Mouse (Mus musculus) MEL (cell line): ENCODE data around the gene Olfr323. TPM values are rescaled to one million over a fixed set of nuclear protein-coding genes. Genes with fewer than 3 reads are reported as not detected.

ENCODE experiments used
- DNase-seq: peaks from one replicate; pipeline ENCODE4 v3.0.0; 2011; ENCODE audit warnings: low read depth, low spot score
- H3K27ac ChIP-seq: 2 replicates; pipeline ENCODE4 v1.5.1; 2012; ENCODE audit warnings: low read depth, mild to moderate bottlenecking, control low read depth, low read length, moderate library complexity; ENCODE audit not compliant: control insufficient read depth
- H3K27me3 ChIP-seq, 2 experiments: fragments of 150-350 bp in 1 of 2; sonication (generic) in 1 of 2; 2 replicates each; pipeline ENCODE4 v1.6.1; 2012; ENCODE audit warnings: low read length in 2 of 2, mild to moderate bottlenecking in 2 of 2, improper control_type of control experiment in 1 of 2, moderate library complexity in 1 of 2; ENCODE audit not compliant: insufficient read depth in 2 of 2, control insufficient read depth in 1 of 2
- H3K36me3 ChIP-seq, 2 experiments: 2 replicates each; pipeline ENCODE4 v1.6.1; 2012 to 2014; ENCODE audit warnings: low read length in 2 of 2, improper control_type of control experiment in 1 of 2, inconsistent platforms in 1 of 2, mild to moderate bottlenecking in 1 of 2; ENCODE audit not compliant: insufficient read depth in 2 of 2, control insufficient read depth in 1 of 2
- H3K4me1 ChIP-seq, 2 experiments: fragments of 150-350 bp in 1 of 2; sonication (generic) in 1 of 2; 2 replicates each; pipeline ENCODE4 v1.6.1; 2012; ENCODE audit warnings: low read length in 2 of 2, improper control_type of control experiment in 1 of 2, mild to moderate bottlenecking in 1 of 2; ENCODE audit not compliant: insufficient read depth in 2 of 2, control insufficient read depth in 1 of 2
- H3K4me3 ChIP-seq, 2 experiments: fragments of 150-350 bp in 1 of 2; sonication (generic) in 1 of 2; 2 replicates each; pipeline ENCODE4 v1.5.1; 2012; ENCODE audit warnings: low read depth in 2 of 2, low read length in 2 of 2, mild to moderate bottlenecking in 2 of 2, moderate library complexity in 2 of 2, control low read depth in 1 of 2, improper control_type of control experiment in 1 of 2; ENCODE audit not compliant: control insufficient read depth in 1 of 2, insufficient read depth in 1 of 2
- H3K79me2 ChIP-seq: 2 replicates; pipeline ENCODE4 v1.6.1; 2012; ENCODE audit warnings: mild to moderate bottlenecking, low read length, moderate library complexity; ENCODE audit not compliant: control insufficient read depth, poor library complexity, insufficient read depth
- H3K9ac ChIP-seq: 2 replicates; pipeline ENCODE4 v1.6.1; 2012; ENCODE audit warnings: low read depth, mild to moderate bottlenecking, control low read depth, low read length, moderate library complexity; ENCODE audit not compliant: control insufficient read depth, poor library complexity, severe bottlenecking
- H3K9me3 ChIP-seq: fragments of 150-350 bp; sonication (generic); replicated peaks from 2 replicates; pipeline ENCODE4 v1.6.1; 2012; ENCODE audit warnings: mild to moderate bottlenecking, low read length, improper control_type of control experiment, moderate library complexity; ENCODE audit not compliant: insufficient read depth
- CHD1 ChIP-seq: IDR thresholded peaks from 2 replicates; pipeline ENCODE4 v1.6.1; 2012; ENCODE audit warnings: low read depth, mild to moderate bottlenecking, inconsistent platforms, low read length, improper control_type of control experiment
- CHD2 ChIP-seq: IDR thresholded peaks from 2 replicates; pipeline ENCODE4 v1.6.1; 2011; ENCODE audit warnings: low read length, improper control_type of control experiment
- CTCF ChIP-seq, 3 experiments: IDR thresholded peaks in 2 of 3; conservative IDR thresholded peaks in 1 of 3; 2 replicates each; pipeline ENCODE4 v1.5.1; 2011 to 2012; ENCODE audit warnings: low read length in 3 of 3, low read depth in 2 of 3, mild to moderate bottlenecking in 2 of 3, improper control_type of control experiment in 1 of 3, inconsistent platforms in 1 of 3, mixed read lengths in 1 of 3, moderate library complexity in 1 of 3; ENCODE audit not compliant: control insufficient read depth in 1 of 3, insufficient read depth in 1 of 3, poor library complexity in 1 of 3, severe bottlenecking in 1 of 3
- E2F4 ChIP-seq: IDR thresholded peaks from 2 replicates; pipeline ENCODE4 v1.6.1; 2011; ENCODE audit warnings: low read depth, low read length, improper control_type of control experiment, borderline replicate concordance
- ELF1 ChIP-seq: IDR thresholded peaks from 2 replicates; pipeline ENCODE4 v1.6.1; 2014; ENCODE audit warnings: low read depth, mild to moderate bottlenecking, inconsistent platforms, low read length, improper control_type of control experiment, moderate library complexity
- GATA1 ChIP-seq: IDR thresholded peaks from 2 replicates; pipeline ENCODE4 v1.6.1; 2011; ENCODE audit warnings: low read depth, low read length, improper control_type of control experiment
- JUND ChIP-seq: IDR thresholded peaks from 2 replicates; pipeline ENCODE4 v1.6.1; 2011; ENCODE audit warnings: low read depth, mild to moderate bottlenecking, improper control_type of control experiment, low read length
- KAT2A ChIP-seq: conservative IDR thresholded peaks from 2 replicates; pipeline ENCODE4 v1.6.1; 2012; ENCODE audit warnings: low read depth, low read length, improper control_type of control experiment, inconsistent platforms
- MXI1 ChIP-seq: IDR thresholded peaks from 2 replicates; pipeline ENCODE4 v1.6.1; 2011; ENCODE audit warnings: mild to moderate bottlenecking, low read depth, low read length, improper control_type of control experiment
- NELFE ChIP-seq: IDR thresholded peaks from 2 replicates; pipeline ENCODE4 v1.6.1; 2011; ENCODE audit warnings: low read depth, low read length, improper control_type of control experiment
- POLR2AphosphoS5 ChIP-seq: IDR thresholded peaks from 2 replicates; pipeline ENCODE4 v1.6.1; 2012; ENCODE audit warnings: low read depth, borderline replicate concordance, mild to moderate bottlenecking, inconsistent platforms, low read length, moderate library complexity, mixed read lengths
- RAD21 ChIP-seq: IDR thresholded peaks from 2 replicates; pipeline ENCODE4 v1.6.1; 2011; ENCODE audit warnings: mild to moderate bottlenecking, low read depth, low read length, improper control_type of control experiment
- SMC3 ChIP-seq: IDR thresholded peaks from 2 replicates; pipeline ENCODE4 v1.6.1; 2011; ENCODE audit warnings: low read depth, low read length, improper control_type of control experiment
- TBP ChIP-seq: IDR thresholded peaks from 2 replicates; pipeline ENCODE4 v1.8.0; 2011; ENCODE audit warnings: low read depth, low read length, improper control_type of control experiment
- TCF12 ChIP-seq: IDR thresholded peaks from 2 replicates; pipeline ENCODE4 v1.6.1; 2014; ENCODE audit warnings: low read depth, mild to moderate bottlenecking, inconsistent platforms, low read length, improper control_type of control experiment, moderate library complexity
- USF1 ChIP-seq: IDR thresholded peaks from 2 replicates; pipeline ENCODE4 v1.6.1; 2014; ENCODE audit warnings: low read depth, mild to moderate bottlenecking, inconsistent platforms, low read length, improper control_type of control experiment, moderate library complexity
- ZNF384 ChIP-seq: IDR thresholded peaks from 2 replicates; pipeline ENCODE4 v1.6.1; 2012; ENCODE audit warnings: low read depth, mild to moderate bottlenecking, inconsistent platforms, low read length, improper control_type of control experiment
- polyA plus RNA-seq, 2 experiments: library from polyadenylated mRNA; stranded (reverse) in 1 of 2; unstranded in 1 of 2; fragments of >175 nt in 1 of 2; fragments of >200 nt in 1 of 2; gene quantifications; 2 replicates each; pipeline versions ENCODE4 v1.2.1 to v1.2.4; 2012; ENCODE audit warnings: low replicate concordance in 2 of 2, low read depth in 1 of 2; ENCODE audit not compliant: insufficient read length in 2 of 2, insufficient read depth in 1 of 2, missing spikeins in 1 of 2
- total RNA-seq: library from RNA; depleted of rRNA; stranded (reverse); fragments of 300-350 nt; gene quantifications from 2 replicates; pipeline ENCODE4 v1.2.3, GENCODE M21; 2012

The Olfr323 gene
- total and polyA plus RNA-seq, 3 experiments, result not detected

DNA sequence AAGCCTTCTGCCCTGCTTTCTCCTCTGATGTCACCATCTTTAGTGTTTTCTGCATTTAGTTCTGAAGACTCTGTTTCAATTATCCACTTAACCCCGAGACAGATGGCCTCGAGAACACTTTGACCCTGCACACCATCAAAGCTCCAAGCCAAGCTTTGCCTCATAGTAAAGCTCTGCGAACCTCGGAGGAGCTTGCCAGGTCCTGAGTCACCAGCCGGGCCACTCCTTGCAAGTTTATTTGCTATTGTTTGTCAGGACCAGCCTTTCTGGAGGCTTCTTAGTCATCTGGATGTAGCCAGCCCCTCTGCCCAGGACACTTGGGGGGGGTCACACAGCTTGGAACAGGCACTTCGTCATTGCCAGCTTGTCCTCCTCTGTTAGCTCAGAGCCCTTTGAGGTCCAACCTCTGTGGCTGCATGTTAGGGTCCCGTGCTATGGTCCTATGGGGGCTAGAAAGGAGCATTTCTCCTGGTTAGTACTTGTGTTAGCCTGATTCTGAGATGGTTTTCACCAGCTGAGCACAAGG lies 7.9 kb upstream of the Olfr323 start:
- H3K79me2 ChIP-seq, result no peaks in the 10 kb centered on the region; the same call in 1 of the 2 replicates
- DNase-seq, result no peak
- no peaks in the 10 kb centered on the region for H3K9me3 ChIP-seq
- H3K27me3 ChIP-seq, result no peaks in the 10 kb centered on the region
- TF ChIP-seq GATA1 (no peak), ELF1 (no peak), SMC3 (no peak), CHD1 (no peak), NELFE (no peak), MXI1 (no peak), KAT2A (no peak), CHD2 (no peak), JUND (no peak)
- peaks cover 9 to 20% of the 10 kb centered on the region in 2 experiments for H3K4me1 ChIP-seq
- H3K27ac ChIP-seq, result no peak overlapping the region
- no peak overlapping the region for H3K4me3 ChIP-seq
- H3K36me3 ChIP-seq, result peaks cover 0 to 21% of the 10 kb centered on the region in 2 experiments; a peak in 2 of 4 replicates
- no peak overlapping the region for H3K9ac ChIP-seq

DNA sequence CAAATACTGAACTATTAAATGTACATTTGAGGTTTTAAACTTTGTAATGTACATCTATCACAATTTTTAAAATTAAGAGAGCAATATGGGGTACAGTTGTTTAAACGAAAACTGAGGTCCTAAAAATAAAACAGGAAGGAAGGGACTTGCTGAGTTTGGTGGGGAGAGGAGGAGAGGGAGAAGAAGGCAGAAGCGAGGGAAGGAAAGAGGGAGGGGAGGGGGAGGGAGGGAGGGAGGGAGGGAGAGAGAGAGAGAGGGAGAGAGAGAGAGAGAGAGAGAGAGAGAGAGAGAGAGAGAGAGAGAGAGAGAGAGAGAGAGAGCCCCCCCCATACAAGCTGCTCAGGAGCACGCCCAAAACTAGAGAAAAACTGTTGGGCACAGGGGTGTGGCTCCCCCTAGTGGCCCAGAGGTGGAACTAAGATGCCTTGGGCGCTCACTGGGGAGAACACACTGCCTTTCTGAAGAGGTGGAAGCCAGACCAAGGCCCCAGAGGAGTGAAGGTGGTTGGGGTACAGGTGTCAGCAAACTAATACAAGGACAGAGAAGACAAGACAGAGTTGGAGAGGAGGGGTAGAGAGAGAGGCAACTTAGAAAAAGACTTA lies 6.2 kb upstream of the Olfr323 start:
- H3K4me3 ChIP-seq, result peak overlapping the region in 1 of 2 experiments; percentile 36; a peak in 2 of 4 replicates
- peak; percentile 89 for DNase-seq
- peaks cover 0 to 8% of the 10 kb centered on the region in 2 experiments; a peak in 2 of 4 replicates for H3K36me3 ChIP-seq
- no peaks in the 10 kb centered on the region; the same call in 1 of the 2 replicates for H3K79me2 ChIP-seq
- TF ChIP-seq E2F4 (no peak), TCF12 (no peak), ZNF384 (no peak), RAD21 (peak; percentile 29), MXI1 (no peak), CHD1 (no peak), TBP (no peak), CTCF (IDR thresholded peaks at IDR 0.05 in 2 of 3, conservative IDR thresholded peaks at IDR 0.05 in 1 of 3; ENCODE audit: control insufficient read depth in 1 of 3, insufficient read depth in 1 of 3, low read depth in 2 of 3, low read length in 3 of 3, poor library complexity in 1 of 3, severe bottlenecking in 1 of 3) (peak; percentile 37 to 55 (median 48); a peak in 5 of 6 replicates), JUND (peak; percentile 96), POLR2AphosphoS5 (no peak), USF1 (no peak)
- peaks cover 2 to 9% of the 10 kb centered on the region in 2 experiments; a peak in 3 of 4 replicates for H3K4me1 ChIP-seq
- H3K9ac ChIP-seq, result peak overlapping the region; percentile 19
- no peaks in the 10 kb centered on the region for H3K9me3 ChIP-seq
- no peaks in the 10 kb centered on the region; a peak in 1 of 4 replicates for H3K27me3 ChIP-seq
- H3K27ac ChIP-seq, result no peak overlapping the region
